Mouse (Mus musculus) gastrocnemius, adult 18-20 months (tissue): Measurements from ENCODE around the gene Mthfsl. TPM values are rescaled to one million over a fixed set of nuclear protein-coding genes. Genes with fewer than 3 reads are reported as not detected.
A peak's percentile ranks its signal among the peaks of the same experiment; 100 is the strongest.
"Not testable (repeated sequence)": the region's sequence is repeated elsewhere in the genome, so short reads cannot be mapped to it uniquely, and the experiment has no call there.

Experiments
- DNase-seq: peaks from one replicate; pipeline ENCODE4 v3.0.0; 2021; ENCODE audit warnings: low spot score
- long read RNA-seq, 2 experiments: library from polyadenylated mRNA; stranded (forward); transcript quantifications; one replicate each; pipeline ENCODE4 v2.0.0; 2021
- total RNA-seq, 2 experiments: library from RNA; stranded (reverse); gene quantifications; 2 replicates each; pipeline ENCODE4 v1.2.3; 2021

Mthfsl gene
- 10 to 100 TPM; 10.2 to 13.7 TPM for total RNA-seq
- long read RNA-seq, experiment 1, transcript Mthfsl-201 (3 exons, 801 nt), result major isoform, 5 of 21 reads
- long read RNA-seq, experiment 1, partial matches to known transcripts, result 2 of 21 reads
- long read RNA-seq, experiment 1, other reads (novel, unspliced or antisense), result 11 of 21 reads
- long read RNA-seq, experiment 2, transcript Mthfsl-204 (4 exons, 725 nt), result major isoform, 7 of 19 reads
- long read RNA-seq, experiment 2, transcript Mthfsl-201 (3 exons, 801 nt), result minor isoform, 5 of 19 reads
- long read RNA-seq, experiment 2, partial matches to known transcripts, result 0 of 19 reads
- long read RNA-seq, experiment 2, other reads (novel, unspliced or antisense), result 6 of 19 reads

DNA sequence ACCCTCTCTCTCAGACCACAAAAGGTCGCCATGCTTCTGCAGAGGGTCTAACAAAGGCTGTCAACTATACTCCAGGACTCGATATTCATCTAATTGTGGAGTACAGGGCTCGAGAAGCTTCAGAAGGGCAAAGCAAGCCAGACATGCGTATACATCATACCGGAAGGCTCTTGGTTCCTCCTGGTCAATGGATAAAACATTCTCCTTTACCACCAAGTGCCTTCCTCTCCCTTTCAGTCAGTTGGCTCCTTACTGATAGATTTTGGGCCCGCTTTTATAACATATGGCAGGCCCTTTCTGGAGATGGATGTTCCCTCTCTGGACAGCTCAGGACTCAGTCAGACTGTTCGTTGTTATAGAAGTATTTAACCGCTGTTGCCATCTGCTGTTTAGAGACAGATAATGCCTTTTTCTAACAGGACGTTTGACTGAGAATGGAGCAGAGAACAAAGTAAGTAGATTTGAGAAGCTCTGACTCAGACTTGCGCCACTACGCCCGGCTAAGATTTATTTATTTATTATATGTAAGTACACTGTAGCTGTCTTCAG, at the start of gene Mthfsl:
Gene Mthfsl, minus strand, starts transcription at position 308 of the 549 bp plus-strand sequence.
- DNase-seq, result peak; percentile 34

- DNase-seq, result not testable (repeated sequence)
Measured at GRCm38 (mm10) chr9:88769470-88769869, 49.4 kb upstream of the Mthfsl start.

GRCm38 (mm10) chr9:88746687-88747086, 26.6 kb upstream of the Mthfsl start:
- DNase-seq, result not testable (repeated sequence)

GRCm38 (mm10) chr9:88746046-88746445, 25.9 kb upstream of the Mthfsl start:
- not testable (repeated sequence) for DNase-seq

DNA sequence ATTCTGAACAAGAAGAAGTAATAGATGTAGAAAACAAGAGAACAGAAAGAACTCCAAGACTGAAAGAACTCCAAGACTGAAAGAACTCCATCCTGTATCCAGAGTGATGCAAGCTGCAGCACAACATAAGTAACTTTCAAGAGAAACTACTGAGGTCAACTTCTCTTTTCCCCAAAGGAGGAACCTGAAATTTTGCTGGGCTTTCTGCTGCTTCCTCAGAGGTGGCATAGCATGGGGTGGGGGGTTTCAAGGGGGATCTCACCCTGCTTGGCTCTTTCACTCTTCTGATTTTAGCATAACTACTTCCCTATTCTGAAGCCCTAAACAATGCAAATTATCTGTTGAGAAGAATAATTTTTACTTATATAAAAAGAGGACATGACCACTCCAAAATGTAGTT, 15.2 kb upstream of the Mthfsl start:
- DNase-seq, result not testable (repeated sequence)

DNA sequence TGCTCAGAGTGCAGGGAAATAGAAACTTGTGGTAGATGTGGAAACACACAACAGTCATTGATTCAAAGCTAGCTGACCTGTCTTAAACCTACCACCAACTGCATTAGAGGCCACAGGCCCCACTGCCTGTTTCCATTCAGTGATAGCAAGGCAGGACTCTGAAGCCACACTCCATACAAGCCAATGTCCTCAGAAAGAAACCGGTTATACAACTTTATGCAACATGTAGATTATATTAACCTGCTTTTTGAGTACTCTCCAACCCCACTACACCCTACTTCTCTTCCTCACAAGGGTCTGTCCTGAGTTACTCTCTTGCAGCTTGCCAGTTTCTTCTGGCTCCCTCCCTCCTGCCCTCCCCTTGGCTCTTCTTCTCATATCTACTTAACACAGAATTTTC, 13.1 kb upstream of the Mthfsl start:
- not testable (repeated sequence) for DNase-seq

DNA sequence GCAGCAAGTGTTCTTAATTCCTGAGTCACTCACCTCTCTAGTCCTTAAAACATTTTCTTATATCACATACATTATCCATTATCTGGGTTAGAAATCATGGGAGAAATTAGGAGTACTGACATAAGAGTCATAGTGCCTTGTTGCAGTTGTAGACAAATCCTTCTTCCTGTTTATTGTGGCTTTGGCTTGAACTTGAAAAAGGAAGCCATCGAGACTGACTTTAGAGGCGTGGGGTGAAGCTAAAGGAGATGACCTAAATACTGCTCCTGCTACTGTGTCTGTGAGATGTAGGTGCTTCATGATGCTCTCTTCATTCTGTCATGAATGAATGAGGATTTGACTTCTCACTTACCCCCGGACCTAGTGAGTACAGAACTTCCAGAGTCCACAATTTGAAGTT, 12.2 kb upstream of the Mthfsl start:
- not testable (repeated sequence) for DNase-seq

GRCm38 (mm10) chr9:88731728-88732127, 11.6 kb upstream of the Mthfsl start, which contains the start of gene Bcl2a1d:
Gene Bcl2a1d (minus strand): TSS chr9:88731914.
- DNase-seq, result not testable (repeated sequence)

GRCm38 (mm10) chr9:88728311-88728710, 8.2 kb upstream of the Mthfsl start:
- not testable (repeated sequence) for DNase-seq

DNA sequence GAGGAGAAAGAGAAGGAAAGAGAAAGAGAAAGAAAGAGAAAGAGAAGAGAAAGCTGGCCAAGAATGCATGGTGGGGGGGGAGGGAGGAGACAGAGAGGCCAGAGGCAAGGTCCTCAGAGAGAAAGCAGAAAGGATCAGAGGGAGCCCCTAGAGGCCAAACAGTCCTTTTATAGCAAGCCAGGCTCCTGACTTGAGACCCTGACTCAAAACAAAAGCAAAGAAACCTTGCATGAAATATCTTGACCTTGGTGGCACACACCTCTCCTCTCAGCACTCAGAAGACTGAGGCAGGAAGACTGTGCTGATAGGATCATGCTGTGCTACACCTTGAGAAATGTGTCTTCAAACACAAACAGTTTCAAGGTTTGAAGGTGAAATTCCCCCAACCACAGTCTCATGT, 1.5 kb upstream of the Mthfsl start:
- DNase-seq, result not testable (repeated sequence)

- DNase-seq, result not testable (repeated sequence)
Measured at GRCm38 (mm10) chr9:88719073-88719921, 799 bp downstream of the Mthfsl start.

GRCm38 (mm10) chr9:88718593-88718992, 1.5 kb downstream of the Mthfsl start:
- DNase-seq, result not testable (repeated sequence)

GRCm38 (mm10) chr9:88718140-88718539, 2.0 kb downstream of the Mthfsl start:
- not testable (repeated sequence) for DNase-seq

DNA sequence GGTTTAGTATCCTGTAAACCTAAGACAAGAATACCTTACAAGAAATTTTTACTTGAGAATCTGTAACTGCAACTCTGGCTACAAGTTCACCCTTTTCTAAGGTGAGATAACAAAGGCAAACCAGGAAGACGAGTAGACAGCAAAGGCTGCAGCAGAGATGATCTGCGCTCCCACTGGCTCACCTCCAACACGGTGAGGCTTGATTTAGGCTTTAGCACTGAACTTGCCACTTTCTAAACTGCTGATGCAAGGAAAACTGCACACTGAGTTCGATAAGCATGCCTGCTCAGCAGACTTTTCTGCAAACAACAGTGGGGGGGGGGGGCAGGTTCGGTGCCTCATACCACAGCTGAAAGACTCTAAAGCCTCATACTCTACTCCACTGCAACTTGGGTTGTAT, 5.6 kb downstream of the Mthfsl start:
- DNase-seq, result not testable (repeated sequence)

DNA sequence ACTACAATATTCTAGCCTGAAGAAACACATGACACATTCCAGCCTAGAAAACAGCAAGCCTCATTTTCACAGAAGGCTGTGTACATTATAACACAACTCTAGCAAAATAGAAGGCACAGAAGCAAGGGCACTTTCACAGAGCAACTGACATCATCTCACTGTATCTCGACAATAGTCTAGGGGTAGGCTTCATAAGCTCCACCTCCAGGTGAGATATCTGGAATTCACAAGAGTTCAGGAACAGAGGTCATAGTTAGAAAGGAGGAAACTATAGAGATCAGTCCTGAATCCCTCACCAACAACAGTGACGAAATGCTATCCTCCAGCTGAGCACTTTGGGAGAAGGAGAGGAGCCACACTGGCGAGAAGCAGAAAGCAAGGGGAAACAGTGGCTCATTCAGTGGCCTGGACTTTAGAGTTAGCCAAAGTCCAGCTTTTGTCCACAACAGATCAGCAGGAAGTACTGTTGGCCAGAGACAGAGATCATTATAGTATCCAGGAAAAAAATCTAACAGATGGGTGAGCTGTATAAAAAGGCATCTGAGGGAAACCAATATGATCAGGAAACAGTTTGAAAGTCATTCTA, 7.8 kb downstream of the Mthfsl start:
- DNase-seq, result not testable (repeated sequence)

DNA sequence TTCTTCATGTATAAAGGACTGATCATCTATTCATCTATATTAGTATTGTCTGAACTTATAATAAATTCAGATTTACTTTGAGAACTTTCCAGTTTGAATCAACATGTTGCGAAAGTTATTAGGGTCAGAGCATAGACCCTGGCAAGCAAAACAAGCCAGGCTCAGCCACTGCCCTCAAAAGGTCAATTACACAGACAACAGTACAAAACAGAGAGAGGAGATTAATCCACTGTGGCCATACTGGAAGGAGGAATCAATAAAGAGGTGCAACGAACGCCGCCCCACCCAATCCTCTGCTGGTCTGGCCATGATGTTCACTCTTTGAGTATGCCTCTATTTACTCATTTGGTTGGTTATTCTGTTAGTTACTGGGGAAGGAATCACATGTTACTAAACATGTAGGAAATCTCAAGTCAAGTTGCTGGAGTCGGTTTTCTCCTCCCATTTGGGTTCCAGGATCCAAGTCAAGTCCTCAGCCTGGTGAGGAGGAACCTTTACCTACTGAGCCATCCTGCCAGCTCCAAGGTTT, 9.1 kb downstream of the Mthfsl start:
- not testable (repeated sequence) for DNase-seq

DNA sequence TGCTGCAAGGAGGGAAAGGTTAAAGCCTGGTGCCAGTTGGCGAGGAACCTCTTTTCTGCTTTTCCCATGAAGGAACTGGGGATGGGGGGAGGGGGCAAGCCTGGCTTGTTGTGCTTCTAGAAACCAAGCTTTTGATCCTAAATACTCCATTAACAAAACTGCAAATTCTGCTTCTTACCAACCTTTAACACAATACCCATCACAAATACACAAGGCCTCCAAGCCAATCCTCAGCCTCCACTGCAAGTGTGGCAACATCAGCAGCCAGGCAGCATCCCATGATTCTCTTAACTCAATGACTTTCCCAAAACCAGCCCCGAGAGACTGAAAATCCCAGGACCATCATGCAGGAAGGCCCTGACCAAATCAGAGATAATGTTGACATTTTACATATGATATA, 9.7 kb downstream of the Mthfsl start:
- DNase-seq, result not testable (repeated sequence)

DNA sequence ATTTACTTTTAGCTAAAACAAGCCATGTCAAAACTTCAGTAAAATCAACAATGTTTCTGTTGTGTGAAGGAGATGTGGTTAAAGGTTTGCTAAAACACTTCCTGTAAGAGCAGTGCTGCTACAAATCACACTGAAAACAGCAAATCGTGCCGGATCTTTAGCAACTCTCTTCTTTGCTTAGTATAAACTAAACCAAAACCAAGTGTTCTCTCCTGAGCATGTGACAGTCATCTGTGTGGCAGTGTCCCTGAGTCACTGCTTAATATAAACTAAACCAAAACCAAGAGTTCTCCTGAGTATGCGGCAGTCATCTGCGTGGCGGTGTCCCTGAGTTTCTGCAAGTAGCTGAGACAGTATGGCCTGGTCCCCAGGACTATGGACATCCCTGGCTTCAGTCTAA, 10.3 kb downstream of the Mthfsl start:
- not testable (repeated sequence) for DNase-seq

DNA sequence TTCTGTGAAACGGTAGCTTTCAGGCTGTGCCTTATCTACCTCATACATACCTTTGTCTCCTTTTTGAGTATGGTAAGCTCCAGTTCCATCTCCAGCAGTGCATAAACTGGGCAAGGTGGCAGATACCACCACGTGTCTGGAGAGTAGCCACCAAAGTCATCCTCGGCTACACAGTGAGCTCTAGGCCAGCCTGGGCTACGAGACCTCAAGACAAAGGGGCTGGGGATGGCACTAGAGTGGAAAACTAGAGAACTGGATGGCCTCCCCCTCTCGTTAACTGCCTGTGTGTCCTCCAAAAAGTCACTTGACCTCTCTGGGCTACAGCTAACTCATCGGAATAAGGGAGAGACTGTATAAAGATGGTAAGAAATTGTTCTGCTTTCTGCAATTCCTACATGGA, 10.8 kb downstream of the Mthfsl start:
- DNase-seq, result no peak

DNA sequence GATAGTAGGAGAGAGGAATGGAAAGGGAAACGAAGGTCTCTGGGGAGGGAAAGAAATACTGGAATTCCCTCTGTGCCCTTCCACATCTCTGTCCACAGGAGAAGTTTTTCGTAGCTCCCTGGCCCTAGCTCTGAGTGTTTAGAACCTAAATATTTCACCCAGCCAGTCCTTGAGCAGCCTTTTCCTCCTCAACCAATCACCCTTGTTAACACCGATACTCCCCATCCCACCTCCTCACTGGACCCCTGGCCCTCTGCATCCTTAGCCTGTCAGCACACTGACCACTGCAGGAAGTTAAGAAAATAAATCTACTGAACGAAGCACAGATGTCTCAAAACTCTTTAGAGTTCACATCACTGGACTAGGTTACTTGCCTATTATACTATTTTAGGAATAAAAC, 13.4 kb downstream of the Mthfsl start:
- DNase-seq, result no peak

DNA sequence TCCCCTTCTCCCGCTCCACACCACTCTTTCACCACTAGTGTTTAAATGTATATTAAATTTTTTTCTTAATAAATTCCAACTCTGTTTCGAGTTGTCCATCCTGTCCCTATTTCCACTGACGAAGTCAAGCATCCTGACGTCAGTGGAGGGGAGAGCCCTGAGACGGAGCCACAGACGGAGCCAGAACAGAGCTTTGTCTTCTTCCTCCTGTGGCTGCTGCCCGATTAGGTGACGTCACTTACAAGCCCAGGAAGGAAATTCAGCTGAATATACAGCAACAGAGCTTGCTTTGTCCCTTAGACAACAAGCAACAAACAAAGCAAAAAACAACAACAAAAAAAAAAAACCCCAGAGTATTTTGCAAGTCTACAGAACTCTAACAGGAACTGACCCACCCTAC, 14.9 kb downstream of the Mthfsl start:
- not testable (repeated sequence) for DNase-seq
